Mouse (Mus musculus) Muller cell, postnatal 12 days (primary cell): ENCODE measurements around the gene Atxn1.

ENCODE experiments used
- DNase-seq: peaks from one replicate; pipeline ENCODE4 v3.0.0-alpha.2; 2015; ENCODE audit errors: inconsistent ontology term

Gene Atxn1

GRCm38 (mm10) chr13:45628341-45628740, 336.5 kb downstream of the Atxn1 start:
- DNase-seq: peak; percentile 80

- DNase-seq: peak; percentile 37
Observed at GRCm38 (mm10) chr13:45627206-45627751, 337.5 kb downstream of the Atxn1 start.

- no peak for DNase-seq
Observed at GRCm38 (mm10) chr13:45625740-45626139, 339.1 kb downstream of the Atxn1 start.

- DNase-seq: peak; percentile 87
Observed at GRCm38 (mm10) chr13:45623846-45624245, 341.0 kb downstream of the Atxn1 start.

- DNase-seq: no peak
Observed at GRCm38 (mm10) chr13:45622871-45623546, 341.8 kb downstream of the Atxn1 start.

- no peak for DNase-seq
Observed at GRCm38 (mm10) chr13:45620687-45621086, 344.1 kb downstream of the Atxn1 start.

- DNase-seq: no peak
Observed at GRCm38 (mm10) chr13:45620281-45620680, 344.5 kb downstream of the Atxn1 start.

- no peak for DNase-seq
Observed at GRCm38 (mm10) chr13:45617988-45618387, 346.8 kb downstream of the Atxn1 start.

- DNase-seq: no peak
Observed at GRCm38 (mm10) chr13:45614762-45615161, 350.0 kb downstream of the Atxn1 start.

- no peak for DNase-seq
Observed at GRCm38 (mm10) chr13:45613346-45613745, 351.5 kb downstream of the Atxn1 start.

- DNase-seq: no peak
Observed at GRCm38 (mm10) chr13:45611554-45611953, 353.3 kb downstream of the Atxn1 start.

GRCm38 (mm10) chr13:45609461-45609860, 355.3 kb downstream of the Atxn1 start:
- DNase-seq: no peak

- DNase-seq: no peak
Observed at GRCm38 (mm10) chr13:45608593-45608992, 356.2 kb downstream of the Atxn1 start.

- no peak for DNase-seq
Observed at GRCm38 (mm10) chr13:45607946-45608345, 356.9 kb downstream of the Atxn1 start.

- DNase-seq: no peak
Observed at GRCm38 (mm10) chr13:45603636-45604035, 361.2 kb downstream of the Atxn1 start.

- DNase-seq: no peak
Observed at GRCm38 (mm10) chr13:45600443-45600842, 364.4 kb downstream of the Atxn1 start.

- peak; percentile 56 for DNase-seq
Observed at GRCm38 (mm10) chr13:45599831-45600230, 365.0 kb downstream of the Atxn1 start.

GRCm38 (mm10) chr13:45595416-45595815, 369.4 kb downstream of the Atxn1 start:
- DNase-seq: no peak

GRCm38 (mm10) chr13:45593914-45594313, 370.9 kb downstream of the Atxn1 start:
- no peak for DNase-seq

GRCm38 (mm10) chr13:45590898-45591297, 373.9 kb downstream of the Atxn1 start:
- no peak for DNase-seq

GRCm38 (mm10) chr13:45583061-45583460, 381.7 kb downstream of the Atxn1 start:
- DNase-seq: no peak

- peak; percentile 86 for DNase-seq
Observed at GRCm38 (mm10) chr13:45582294-45582693, 382.5 kb downstream of the Atxn1 start.

- no peak for DNase-seq
Observed at GRCm38 (mm10) chr13:45579751-45580150, 385.1 kb downstream of the Atxn1 start.

- peak; percentile 47 for DNase-seq
Observed at GRCm38 (mm10) chr13:45577784-45578183, 387.0 kb downstream of the Atxn1 start.
